Comparison of ENCODE assay signal across 8 mouse cellular contexts in the genomic region with DNA sequence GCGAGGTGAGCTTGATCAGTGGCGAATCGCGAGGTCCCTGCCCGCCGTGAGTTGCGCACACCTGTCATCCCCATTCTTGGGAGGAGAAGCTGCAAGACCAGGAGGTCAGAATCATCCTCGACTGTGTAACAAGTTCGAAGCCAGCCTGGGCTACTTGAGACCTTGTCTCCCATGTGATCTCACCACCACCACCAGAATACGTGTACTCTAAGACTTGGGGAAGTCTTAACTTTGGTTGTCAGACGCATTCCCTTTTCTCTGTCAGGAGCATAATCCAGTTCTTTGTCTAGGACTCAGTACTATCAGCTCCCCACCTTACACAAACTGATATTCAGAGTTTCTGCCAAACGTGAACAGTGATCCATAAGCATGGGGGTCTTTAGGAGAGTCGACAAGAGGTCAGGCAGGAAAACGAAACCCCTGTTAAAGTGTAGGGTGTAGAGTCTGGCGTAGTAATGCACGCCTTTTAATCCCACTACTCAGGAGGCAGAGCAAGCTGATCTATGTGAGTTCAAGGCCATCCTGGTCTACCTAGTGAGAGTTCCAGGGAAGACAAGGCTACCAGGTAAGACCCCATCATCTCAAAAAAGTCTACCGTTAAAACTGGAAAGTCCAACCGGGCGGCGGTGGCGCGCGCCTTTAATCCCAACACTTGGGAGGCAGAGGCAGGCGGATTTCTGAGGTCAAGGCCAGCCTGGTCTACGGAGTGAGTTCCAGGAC. TPM values are rescaled to one million over a fixed set of nuclear protein-coding genes. Genes with fewer than 3 reads are reported as not detected.
DNase-seq lines count a peak whose midpoint lies in the region; ATAC-seq and TF ChIP-seq lines count a peak whose summit lies in the region.

No protein-coding gene starts in this region.

- no peak for TF ChIP-seq CTCF in thymus, adult 2 months (IDR thresholded peaks at IDR 0.05; ENCODE audit: borderline replicate concordance, control insufficient read depth, extremely low read depth, insufficient read depth, low read length, poor library complexity)
- no peak for TF ChIP-seq CTCF in stomach, postnatal 0 days (IDR thresholded peaks at IDR 0.05; ENCODE audit: low read depth)

- peaks cover 51% of the 10 kb centered on the region for H3K4me1 ChIP-seq in erythroblast, embryonic 14.5 days (ENCODE audit: control insufficient read depth)
- H3K4me1 ChIP-seq in thymus, adult 2 months (replicated peaks; ENCODE audit: control insufficient read depth, insufficient read depth, low read length): peaks cover 5% of the 10 kb centered on the region
- H3K4me1 ChIP-seq in limb, embryonic 15.5 days: peaks cover 28% of the 10 kb centered on the region
- H3K4me1 ChIP-seq in stomach, postnatal 0 days (replicated peaks; ENCODE audit: control insufficient read depth, insufficient read depth): peaks cover 3% of the 10 kb centered on the region; the same call in 1 of the 2 replicates

- H3K4me3 ChIP-seq in erythroblast, embryonic 14.5 days (replicated peaks): peak overlapping the region; percentile 100
- peak overlapping the region; percentile 90 for H3K4me3 ChIP-seq in thymus, adult 2 months (ENCODE audit: control insufficient read depth, insufficient read depth, low read length)
- peak overlapping the region; percentile 96 for H3K4me3 ChIP-seq in limb, embryonic 15.5 days
- peak overlapping the region; percentile 95 for H3K4me3 ChIP-seq in stomach, postnatal 0 days (ENCODE audit: low read depth, low read length)

- ATAC-seq in erythroblast, adult 5-6 weeks (replicated peaks; ENCODE audit: low FRiP score, poor library complexity, severe bottlenecking): no peak
- no peak for ATAC-seq in limb, embryonic 15.5 days (ENCODE audit: insufficient number of reproducible peaks, low FRiP score, low TSS enrichment, low read depth)
- no peak for ATAC-seq in stomach, postnatal 0 days (ENCODE audit: low FRiP score, low TSS enrichment)

- H3K27me3 ChIP-seq in erythroblast, embryonic 14.5 days (ENCODE audit: control insufficient read depth): no peaks in the 10 kb centered on the region
- no peaks in the 10 kb centered on the region for H3K27me3 ChIP-seq in thymus, adult 2 months (ENCODE audit: control insufficient read depth, insufficient read depth, low read length)
- no peaks in the 10 kb centered on the region for H3K27me3 ChIP-seq in limb, embryonic 15.5 days
- H3K27me3 ChIP-seq in stomach, postnatal 0 days (ENCODE audit: control insufficient read depth, insufficient read depth, low read length): no peaks in the 10 kb centered on the region

- TF ChIP-seq POLR2A in thymus, adult 2 months (IDR thresholded peaks at IDR 0.05; ENCODE audit: control insufficient read depth, extremely low read depth, insufficient read depth, low read length, poor library complexity): no peak

- H3K36me3 ChIP-seq in erythroblast, embryonic 14.5 days (ENCODE audit: control insufficient read depth): peaks cover 48% of the 10 kb centered on the region
- peaks cover 7% of the 10 kb centered on the region; the same call in 1 of the 2 replicates for H3K36me3 ChIP-seq in thymus, adult 2 months (ENCODE audit: control insufficient read depth, insufficient read depth, low read length)
- H3K36me3 ChIP-seq in limb, embryonic 15.5 days: peaks cover 24% of the 10 kb centered on the region
- H3K36me3 ChIP-seq in stomach, postnatal 0 days (ENCODE audit: control insufficient read depth, insufficient read depth, low read length): peaks cover 5% of the 10 kb centered on the region

- no peak overlapping the region for H3K27ac ChIP-seq in thymus, adult 2 months (ENCODE audit: control insufficient read depth, insufficient read depth, low read length)
- H3K27ac ChIP-seq in limb, embryonic 15.5 days: peak overlapping the region; percentile 96
- peak overlapping the region; percentile 97 for H3K27ac ChIP-seq in stomach, postnatal 0 days (replicated peaks)

- WGBS in thymus, adult 2 months: 41% methylated on average over 25 of the region's 25 CpGs
- 40% methylated on average over 25 of the region's 25 CpGs for WGBS in limb, embryonic 15.5 days
- 36% methylated on average over 25 of the region's 25 CpGs for WGBS in stomach, postnatal 0 days

- H3K4me2 ChIP-seq in limb, embryonic 15.5 days: peak overlapping the region; percentile 63
- peak overlapping the region; percentile 88 for H3K4me2 ChIP-seq in stomach, postnatal 0 days (replicated peaks; ENCODE audit: low read depth)

- H3K9me3 ChIP-seq in erythroblast, embryonic 14.5 days (ENCODE audit: control insufficient read depth, low read length): no peaks in the 10 kb centered on the region
- no peaks in the 10 kb centered on the region for H3K9me3 ChIP-seq in limb, embryonic 15.5 days
- no peaks in the 10 kb centered on the region for H3K9me3 ChIP-seq in stomach, postnatal 0 days (ENCODE audit: control insufficient read depth, low read length)

- H3K9ac ChIP-seq in limb, embryonic 15.5 days: peak overlapping the region; percentile 65
- H3K9ac ChIP-seq in stomach, postnatal 0 days (ENCODE audit: low read length): peak overlapping the region; percentile 92

- no peak for TF ChIP-seq EP300 in stomach, postnatal 0 days (optimal IDR thresholded peaks at IDR 0.05)

- DNase-seq in thymus, adult 2 months: no peak
- DNase-seq in thymus, postnatal 25 days: no peak
- no peak for DNase-seq in stomach, postnatal 0 days (ENCODE audit: low spot score)
- DNase-seq in retina, embryonic 14.5 days (ENCODE audit: low spot score): no peak
- no peak for DNase-seq in frontal cortex, postnatal 14 days (ENCODE audit: low spot score in 2 of 2)

RNA-seq across cellular contexts. Expression of a gene that starts 0.7 kb away (rescaled TPM):
- polyA plus RNA-seq in erythroblast, embryonic 14.5 days (2012): 0.38 and 0.43 TPM in 2 replicates
- 1.3 and 8.1 TPM in 2 replicates for total RNA-seq in erythroblast, adult 5-6 weeks (2015; ENCODE audit: low replicate concordance)
- 11.2 and 11.7 TPM in 2 replicates for total RNA-seq in erythroblast, adult 5-6 weeks (2017; ENCODE audit: low replicate concordance)
- polyA plus RNA-seq in thymus, adult 2 months (2012; rRNA removed): 13.6 TPM in 2 replicates
- polyA plus RNA-seq in limb, embryonic 15.5 days (2015; fragmentation: Nextera tagmentation; extraction: Ambion mirVana): 19.2 and 21.5 TPM in 2 replicates
- 8.7 and 9.7 TPM in 2 replicates for polyA plus RNA-seq in stomach, postnatal 0 days (2015; fragmentation: Nextera tagmentation; extraction: Ambion mirVana)

RNA-seq across cellular contexts. Expression of a gene that starts 0.9 kb away (rescaled TPM):
- polyA plus RNA-seq in erythroblast, embryonic 14.5 days (2012): 46.7 and 53.9 TPM in 2 replicates
- 20.0 and 21.7 TPM in 2 replicates for total RNA-seq in erythroblast, adult 5-6 weeks (2015; ENCODE audit: low replicate concordance)
- total RNA-seq in erythroblast, adult 5-6 weeks (2017; ENCODE audit: low replicate concordance): 23.3 and 37.5 TPM in 2 replicates
- 44.7 and 51.6 TPM in 2 replicates for polyA plus RNA-seq in thymus, adult 2 months (2012; rRNA removed)
- 45.6 and 46.0 TPM in 2 replicates for polyA plus RNA-seq in limb, embryonic 15.5 days (2015; fragmentation: Nextera tagmentation; extraction: Ambion mirVana)
- 34.2 and 34.3 TPM in 2 replicates for polyA plus RNA-seq in stomach, postnatal 0 days (2015; fragmentation: Nextera tagmentation; extraction: Ambion mirVana)

RNA-seq across cellular contexts. Expression of a gene that starts 24.9 kb away (rescaled TPM):
- not detected in 2 replicates for polyA plus RNA-seq in erythroblast, embryonic 14.5 days (2012)
- total RNA-seq in erythroblast, adult 5-6 weeks (2015; ENCODE audit: low replicate concordance): not detected in 2 replicates
- not detected in 2 replicates for total RNA-seq in erythroblast, adult 5-6 weeks (2017; ENCODE audit: low replicate concordance)
- 0.84 and 1.4 TPM in 2 replicates for polyA plus RNA-seq in thymus, adult 2 months (2012; rRNA removed)
- polyA plus RNA-seq in limb, embryonic 15.5 days (2015; fragmentation: Nextera tagmentation; extraction: Ambion mirVana): 0.92 and 1.3 TPM in 2 replicates
- polyA plus RNA-seq in stomach, postnatal 0 days (2015; fragmentation: Nextera tagmentation; extraction: Ambion mirVana): 0.16 and 0.19 TPM in 2 replicates

RNA-seq across cellular contexts. Expression of a gene that starts 35.0 kb away (rescaled TPM):
- polyA plus RNA-seq in erythroblast, embryonic 14.5 days (2012): 0.04 and 0.08 TPM in 2 replicates
- 6.3 and 13.6 TPM in 2 replicates for total RNA-seq in erythroblast, adult 5-6 weeks (2015; ENCODE audit: low replicate concordance)
- total RNA-seq in erythroblast, adult 5-6 weeks (2017; ENCODE audit: low replicate concordance): 5.7 and 7.5 TPM in 2 replicates
- polyA plus RNA-seq in thymus, adult 2 months (2012; rRNA removed): 18.0 and 19.0 TPM in 2 replicates
- 30.0 and 30.1 TPM in 2 replicates for polyA plus RNA-seq in limb, embryonic 15.5 days (2015; fragmentation: Nextera tagmentation; extraction: Ambion mirVana)
- 56.6 and 58.0 TPM in 2 replicates for polyA plus RNA-seq in stomach, postnatal 0 days (2015; fragmentation: Nextera tagmentation; extraction: Ambion mirVana)

RNA-seq across cellular contexts. Expression of a gene that starts 35.9 kb away (rescaled TPM):
- 4.4 and 4.5 TPM in 2 replicates for polyA plus RNA-seq in erythroblast, embryonic 14.5 days (2012)
- 14.2 and 18.3 TPM in 2 replicates for total RNA-seq in erythroblast, adult 5-6 weeks (2015; ENCODE audit: low replicate concordance)
- 11.7 and 12.7 TPM in 2 replicates for total RNA-seq in erythroblast, adult 5-6 weeks (2017; ENCODE audit: low replicate concordance)
- 66.4 and 67.4 TPM in 2 replicates for polyA plus RNA-seq in thymus, adult 2 months (2012; rRNA removed)
- 24.9 and 25.4 TPM in 2 replicates for polyA plus RNA-seq in limb, embryonic 15.5 days (2015; fragmentation: Nextera tagmentation; extraction: Ambion mirVana)
- polyA plus RNA-seq in stomach, postnatal 0 days (2015; fragmentation: Nextera tagmentation; extraction: Ambion mirVana): 14.4 and 15.3 TPM in 2 replicates
